Mouse (Mus musculus): ENCODE data around the gene Slc13a4. TPM values are rescaled to one million over a fixed set of nuclear protein-coding genes. Genes with fewer than 3 reads are reported as not detected.
A peak's percentile ranks its signal among the peaks of the same experiment; 100 is the strongest.

Gene Slc13a4
- polyA plus RNA-seq, 1 experiment, result not detected

DNA sequence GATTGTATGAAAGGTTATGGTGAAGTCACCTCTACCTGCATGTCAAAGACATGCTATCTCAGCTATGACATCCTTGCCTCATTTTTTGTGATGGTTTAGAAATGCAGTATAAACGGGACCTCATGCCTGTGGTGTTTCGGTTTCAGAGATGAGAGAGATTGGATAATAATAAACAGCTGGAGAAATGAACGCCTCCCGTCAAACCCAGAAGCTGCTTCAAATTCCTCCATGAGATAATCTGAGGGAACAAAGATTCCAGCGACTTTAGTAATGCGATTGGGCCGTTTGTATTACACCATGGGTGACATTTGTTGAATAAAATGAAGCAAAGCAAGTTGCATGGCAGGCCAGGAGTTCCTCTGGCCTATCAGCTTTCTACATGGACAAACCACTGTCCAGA, 1.5 kb upstream of the Slc13a4 start:
- no peaks in the 10 kb centered on the region for H3K27me3 ChIP-seq (ENCODE audit: control insufficient read depth, insufficient read depth, low read length)
- H3K27ac ChIP-seq (ENCODE audit: insufficient read depth, low read depth, low read length), result no peak overlapping the region
- no peaks in the 10 kb centered on the region for H3K4me1 ChIP-seq (ENCODE audit: control insufficient read depth, insufficient read depth, insufficient read length, low read length)
- no peak for TF ChIP-seq CTCF (IDR thresholded peaks at IDR 0.05; ENCODE audit: extremely low read depth, insufficient read length, insufficient replicate concordance, low read depth, low read length)
- no peak for TF ChIP-seq POLR2A (IDR thresholded peaks at IDR 0.05; ENCODE audit: low read depth, low read length)
- H3K36me3 ChIP-seq (ENCODE audit: control insufficient read depth, insufficient read depth, low read length), result no peaks in the 10 kb centered on the region
- WGBS, result 56% methylated on average over 7 of the region's 7 CpGs
- no peak overlapping the region for H3K4me3 ChIP-seq (ENCODE audit: low read depth, low read length)

DNA sequence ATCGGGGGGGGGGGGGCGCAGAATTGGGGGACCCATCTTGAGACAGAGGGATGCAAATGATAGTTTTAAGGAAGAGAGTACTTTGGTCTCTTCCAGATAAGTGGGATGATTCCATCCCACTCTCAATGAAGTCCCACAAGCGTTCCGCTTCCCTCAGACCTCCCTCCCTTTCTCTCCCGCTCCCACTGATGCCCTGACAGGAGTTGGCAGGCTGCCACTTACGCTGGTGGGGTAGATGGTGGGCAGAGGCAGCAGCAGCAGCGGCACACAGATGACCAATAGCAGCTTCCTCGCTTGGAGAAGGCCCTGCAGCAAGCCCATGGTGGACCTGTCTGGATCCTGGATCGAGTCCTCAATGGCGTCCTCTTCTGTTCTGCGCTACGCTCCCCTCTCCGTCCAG, 795 bp downstream of the Slc13a4 start:
- Histone ChIP-seq H3K4me3 (ENCODE audit: low read depth, low read length) (no peak overlapping the region), H3K27me3 (ENCODE audit: control insufficient read depth, insufficient read depth, low read length) (no peaks in the 10 kb centered on the region), H3K27ac (ENCODE audit: insufficient read depth, low read depth, low read length) (no peak overlapping the region), H3K36me3 (ENCODE audit: control insufficient read depth, insufficient read depth, low read length) (no peaks in the 10 kb centered on the region), H3K4me1 (ENCODE audit: control insufficient read depth, insufficient read depth, insufficient read length, low read length) (peaks cover 12% of the 10 kb centered on the region)
- WGBS, result 88% methylated on average over 13 of the region's 13 CpGs
- TF ChIP-seq CTCF (IDR thresholded peaks at IDR 0.05; ENCODE audit: extremely low read depth, insufficient read length, insufficient replicate concordance, low read depth, low read length) (no peak), POLR2A (IDR thresholded peaks at IDR 0.05; ENCODE audit: low read depth, low read length) (no peak)

DNA sequence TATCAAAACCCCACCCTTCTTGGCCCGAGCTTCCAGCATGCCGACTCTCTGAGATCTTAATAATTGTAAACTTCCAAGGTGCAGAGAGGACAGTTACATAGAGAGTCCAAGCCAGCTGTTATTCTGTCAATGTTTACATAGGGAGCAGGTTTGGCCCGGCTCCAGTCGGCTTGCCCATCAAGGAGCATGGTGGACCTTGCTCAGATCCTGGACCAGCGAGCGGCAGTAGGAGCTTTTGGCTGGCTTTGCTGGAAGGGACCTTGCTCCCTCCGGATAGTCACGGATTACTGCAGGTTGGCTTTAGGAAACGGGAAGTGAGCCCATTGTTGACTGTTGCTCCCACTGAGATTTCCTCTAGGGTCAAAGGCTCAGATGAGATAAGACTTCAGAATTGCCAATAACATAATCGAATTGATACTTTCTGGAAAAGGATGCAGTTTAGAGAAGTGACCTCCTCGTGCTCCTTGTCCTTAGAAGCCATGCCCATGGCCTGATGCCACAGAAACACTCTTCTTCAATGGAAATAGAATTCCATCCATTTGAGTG, 4.5 kb downstream of the Slc13a4 start:
- TF ChIP-seq CTCF (IDR thresholded peaks at IDR 0.05; ENCODE audit: extremely low read depth, insufficient read length, insufficient replicate concordance, low read depth, low read length) (no peak), POLR2A (IDR thresholded peaks at IDR 0.05; ENCODE audit: low read depth, low read length) (no peak)
- peaks cover 12% of the 10 kb centered on the region for H3K4me1 ChIP-seq (ENCODE audit: control insufficient read depth, insufficient read depth, insufficient read length, low read length)

DNA sequence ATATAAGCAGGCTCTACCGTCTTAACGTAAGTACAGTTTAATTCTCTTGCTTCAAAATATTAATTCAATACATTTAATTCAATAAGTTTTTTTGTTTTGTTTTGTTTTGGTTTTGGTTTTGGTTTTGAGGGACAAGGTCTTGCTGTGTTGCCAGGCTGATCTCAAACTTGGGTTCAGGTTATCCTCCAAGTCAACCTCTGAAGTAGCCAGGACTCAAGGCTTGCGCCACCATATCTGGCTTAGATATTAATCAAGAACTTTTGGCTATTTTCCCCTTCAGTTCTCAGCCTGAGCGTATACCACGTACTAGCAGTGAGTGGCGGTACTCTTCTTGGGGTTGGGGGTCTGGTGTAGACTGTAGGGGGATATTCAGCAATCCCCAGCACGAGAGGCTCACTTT, 5.3 kb downstream of the Slc13a4 start:
- WGBS, result 90% methylated on average over 7 of the region's 7 CpGs
- no peaks in the 10 kb centered on the region for H3K27me3 ChIP-seq (ENCODE audit: control insufficient read depth, insufficient read depth, low read length)
- TF ChIP-seq POLR2A (IDR thresholded peaks at IDR 0.05; ENCODE audit: low read depth, low read length), result no peak
- TF ChIP-seq CTCF (IDR thresholded peaks at IDR 0.05; ENCODE audit: extremely low read depth, insufficient read length, insufficient replicate concordance, low read depth, low read length), result no peak

More for the DNA sequence above, 4.5 kb downstream of the Slc13a4 start:
- no peaks in the 10 kb centered on the region for H3K36me3 ChIP-seq (ENCODE audit: control insufficient read depth, insufficient read depth, low read length)
- H3K4me3 ChIP-seq (ENCODE audit: low read depth, low read length), result no peak overlapping the region
- H3K27me3 ChIP-seq (ENCODE audit: control insufficient read depth, insufficient read depth, low read length), result no peaks in the 10 kb centered on the region
- 15% methylated on average over 11 of the region's 11 CpGs for WGBS
- H3K27ac ChIP-seq (ENCODE audit: insufficient read depth, low read depth, low read length), result peak overlapping the region; percentile 40

DNA sequence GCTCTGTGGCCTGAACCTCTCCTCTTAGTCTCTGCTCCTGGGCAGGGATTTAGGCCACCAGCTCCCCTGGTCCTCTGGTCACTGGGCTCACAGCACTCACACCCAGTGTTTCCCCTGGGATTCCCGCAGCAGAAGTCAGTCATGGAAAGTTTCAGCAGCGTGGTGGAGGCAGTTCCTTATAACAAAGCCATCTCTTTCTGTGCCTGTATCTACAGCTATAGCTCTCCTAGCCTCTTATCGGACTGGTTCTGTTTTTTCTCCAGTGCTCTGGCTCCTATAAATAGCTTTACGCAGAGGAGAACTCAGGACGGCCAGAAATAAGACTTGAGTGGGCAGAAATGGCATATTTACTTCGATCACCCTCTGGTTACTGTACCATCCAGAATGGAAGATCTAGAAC, 9.6 kb downstream of the Slc13a4 start:
- H3K36me3 ChIP-seq (ENCODE audit: control insufficient read depth, insufficient read depth, low read length), result no peaks in the 10 kb centered on the region
- H3K27ac ChIP-seq (ENCODE audit: insufficient read depth, low read depth, low read length), result no peak overlapping the region
- WGBS, result 85% methylated on average over 6 of the region's 6 CpGs
- no peak for TF ChIP-seq POLR2A (IDR thresholded peaks at IDR 0.05; ENCODE audit: low read depth, low read length)
- no peak for TF ChIP-seq CTCF (IDR thresholded peaks at IDR 0.05; ENCODE audit: extremely low read depth, insufficient read length, insufficient replicate concordance, low read depth, low read length)
- no peak overlapping the region for H3K4me3 ChIP-seq (ENCODE audit: low read depth, low read length)
- H3K27me3 ChIP-seq (ENCODE audit: control insufficient read depth, insufficient read depth, low read length), result no peaks in the 10 kb centered on the region
- peaks cover 6% of the 10 kb centered on the region for H3K4me1 ChIP-seq (ENCODE audit: control insufficient read depth, insufficient read depth, insufficient read length, low read length)

More for the DNA sequence above, 5.3 kb downstream of the Slc13a4 start:
- no peaks in the 10 kb centered on the region for H3K36me3 ChIP-seq (ENCODE audit: control insufficient read depth, insufficient read depth, low read length)
- H3K4me1 ChIP-seq (ENCODE audit: control insufficient read depth, insufficient read depth, insufficient read length, low read length), result peaks cover 12% of the 10 kb centered on the region
- no peak overlapping the region for H3K4me3 ChIP-seq (ENCODE audit: low read depth, low read length)
- H3K27ac ChIP-seq (ENCODE audit: insufficient read depth, low read depth, low read length), result peak overlapping the region; percentile 15; the same call in 1 of the 2 replicates

DNA sequence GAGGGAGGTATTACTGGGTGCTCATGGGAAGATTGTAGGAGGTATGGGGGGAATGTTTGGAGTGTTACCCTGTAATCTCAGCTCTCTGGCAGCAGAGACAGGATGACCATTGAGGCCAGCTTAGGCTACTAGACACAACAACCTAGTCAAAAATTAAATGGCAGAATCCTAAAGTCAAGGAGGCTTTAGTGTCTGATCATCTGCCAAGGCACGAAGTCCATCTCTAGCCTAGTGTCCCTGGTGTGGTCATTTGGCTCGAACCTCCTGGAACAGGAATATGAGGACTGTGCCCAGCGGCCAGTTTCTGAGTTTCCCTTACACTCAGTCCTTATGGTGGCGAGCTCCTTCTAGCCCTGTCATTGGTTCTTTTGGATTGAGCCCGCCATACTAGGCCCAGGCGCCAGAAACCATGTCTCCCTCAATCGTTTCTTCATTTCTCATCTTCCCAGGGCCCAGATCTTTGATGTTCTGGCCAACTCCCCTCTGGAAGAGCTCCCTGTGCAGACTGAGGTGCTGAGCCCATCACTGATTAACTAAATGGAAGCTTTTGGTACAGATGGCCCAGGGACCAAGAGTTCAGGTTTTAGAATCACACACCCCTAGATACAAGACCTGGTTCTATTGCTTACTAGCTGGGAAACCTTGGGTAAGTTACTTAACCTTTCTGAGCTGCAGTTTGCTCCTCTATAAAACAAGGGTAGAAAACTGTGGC, 10.3 kb downstream of the Slc13a4 start:
- Histone ChIP-seq H3K36me3 (ENCODE audit: control insufficient read depth, insufficient read depth, low read length) (no peaks in the 10 kb centered on the region), H3K4me1 (ENCODE audit: control insufficient read depth, insufficient read depth, insufficient read length, low read length) (peaks cover under 1% of the 10 kb centered on the region), H3K27me3 (ENCODE audit: control insufficient read depth, insufficient read depth, low read length) (no peaks in the 10 kb centered on the region), H3K4me3 (ENCODE audit: low read depth, low read length) (no peak overlapping the region), H3K27ac (ENCODE audit: insufficient read depth, low read depth, low read length) (no peak overlapping the region)
- TF ChIP-seq CTCF (IDR thresholded peaks at IDR 0.05; ENCODE audit: extremely low read depth, insufficient read length, insufficient replicate concordance, low read depth, low read length) (no peak), POLR2A (IDR thresholded peaks at IDR 0.05; ENCODE audit: low read depth, low read length) (no peak)
- 86% methylated on average over 7 of the region's 7 CpGs for WGBS

DNA sequence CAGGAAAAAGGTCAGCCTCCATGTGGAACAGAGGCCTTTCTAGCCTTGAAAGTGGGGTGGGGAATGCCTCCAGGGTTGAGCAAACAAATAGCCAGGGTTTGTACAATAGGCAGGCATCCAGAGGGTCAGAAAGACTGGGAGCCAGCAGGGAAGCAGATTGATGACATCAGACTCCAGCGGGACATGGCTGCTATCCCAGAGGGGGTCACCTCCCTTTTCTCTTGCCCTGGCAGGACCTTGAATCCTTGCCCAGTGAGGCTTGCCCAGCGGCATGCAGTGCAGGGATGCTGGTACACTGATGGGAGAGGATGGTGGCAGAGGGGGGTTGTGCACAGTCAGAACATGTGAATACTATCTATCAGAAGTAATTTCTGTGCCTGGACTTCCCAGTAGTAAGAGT, 10.9 kb downstream of the Slc13a4 start:
- no peak overlapping the region for H3K27ac ChIP-seq (ENCODE audit: insufficient read depth, low read depth, low read length)
- no peak for TF ChIP-seq CTCF (IDR thresholded peaks at IDR 0.05; ENCODE audit: extremely low read depth, insufficient read length, insufficient replicate concordance, low read depth, low read length)
- no peak for TF ChIP-seq POLR2A (IDR thresholded peaks at IDR 0.05; ENCODE audit: low read depth, low read length)
- no peaks in the 10 kb centered on the region for H3K27me3 ChIP-seq (ENCODE audit: control insufficient read depth, insufficient read depth, low read length)
- no peak overlapping the region for H3K4me3 ChIP-seq (ENCODE audit: low read depth, low read length)
- WGBS, result 58% methylated on average over 2 of the region's 2 CpGs
- H3K36me3 ChIP-seq (ENCODE audit: control insufficient read depth, insufficient read depth, low read length), result no peaks in the 10 kb centered on the region
- H3K4me1 ChIP-seq (ENCODE audit: control insufficient read depth, insufficient read depth, insufficient read length, low read length), result no peaks in the 10 kb centered on the region

All from small intestine, adult 2 months (tissue).